Mouse (Mus musculus): ENCODE measurements around the gene Fbxo34.

DNA sequence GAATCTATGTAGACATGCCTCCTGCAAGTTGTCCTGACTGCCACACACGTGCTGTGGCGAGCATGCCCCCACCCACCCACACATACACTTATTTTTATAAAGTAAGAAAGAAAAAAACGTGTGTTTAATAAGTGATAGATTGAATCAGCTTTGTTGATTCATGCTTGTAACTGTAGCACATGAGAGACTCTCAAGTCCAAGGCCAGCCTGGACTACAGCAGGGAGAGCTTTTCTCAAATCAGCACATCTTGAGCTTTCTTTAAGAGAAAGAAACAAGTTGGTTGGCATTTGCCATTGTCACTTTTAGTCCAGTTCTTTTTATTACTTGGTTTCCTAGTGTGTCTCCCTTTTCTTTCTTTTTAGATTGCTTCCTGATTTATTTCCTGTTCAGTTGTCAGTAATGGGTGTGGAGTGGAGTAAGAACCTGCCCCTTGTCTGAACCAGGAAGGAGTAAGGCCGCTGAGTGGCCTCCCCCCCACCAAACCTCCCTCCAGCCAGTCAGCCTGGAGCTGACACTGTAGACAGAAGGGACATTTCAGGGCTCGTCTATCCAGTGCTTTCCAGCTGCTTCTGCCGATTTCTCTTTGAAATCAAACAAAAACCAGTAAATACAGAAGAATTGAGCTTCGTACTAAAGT is 64.7 kb downstream of the Fbxo34 start:
- TF ChIP-seq GATA1 (IDR thresholded peaks at IDR 0.05; ENCODE audit: borderline replicate concordance, low read length) (no peak), FLI1 (IDR thresholded peaks at IDR 0.05; ENCODE audit: low read length) (no peak)
